Mouse (Mus musculus) left cerebral cortex, adult 11 months (tissue): Measurements from ENCODE around the gene Fbxl17.

Source experiments
- DNase-seq: peaks from one replicate; pipeline ENCODE4 v3.0.0; 2022; ENCODE audit warnings: low spot score

Fbxl17 gene

GRCm38 (mm10) chr17:63326227-63326626, 173.6 kb downstream of the Fbxl17 start:
- DNase-seq, result no peak

DNA sequence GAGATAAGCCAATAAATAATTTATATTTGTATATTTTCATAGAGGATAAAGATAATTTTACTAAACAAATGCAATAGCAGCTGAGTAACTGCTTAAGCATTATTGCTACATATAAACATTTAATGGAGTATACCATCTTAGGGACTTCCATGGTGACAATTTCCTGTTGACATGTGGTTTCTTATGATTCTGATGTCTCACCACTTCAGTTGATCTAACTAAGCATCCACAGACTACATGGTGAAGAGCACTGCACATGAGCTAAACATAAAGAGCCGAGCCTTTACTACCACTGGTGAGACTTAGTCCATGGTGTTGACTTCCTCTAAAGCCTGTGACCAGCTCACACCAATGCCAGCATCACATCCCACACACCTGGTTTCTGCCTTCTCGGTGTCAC, 175.1 kb downstream of the Fbxl17 start:
- no peak for DNase-seq

DNA sequence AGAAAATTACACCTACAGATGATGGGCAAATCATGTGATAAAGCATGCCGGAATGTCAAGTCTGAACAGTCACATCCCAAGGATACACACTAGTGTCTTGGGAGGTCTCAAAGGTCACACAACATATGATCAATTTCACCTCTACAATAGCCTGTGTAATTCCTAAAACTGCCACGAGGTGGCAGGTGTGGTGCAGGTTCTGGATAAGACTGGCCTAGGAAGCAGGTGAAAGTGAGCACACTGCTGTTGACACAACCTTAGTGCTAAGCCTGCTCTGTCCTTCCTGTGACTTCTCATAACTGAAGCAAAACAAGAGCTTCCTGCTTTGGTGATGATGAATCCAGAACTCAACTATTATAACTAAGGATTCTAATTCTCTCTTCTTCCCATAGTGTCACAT, 175.8 kb downstream of the Fbxl17 start:
- DNase-seq, result peak; percentile 63

DNA sequence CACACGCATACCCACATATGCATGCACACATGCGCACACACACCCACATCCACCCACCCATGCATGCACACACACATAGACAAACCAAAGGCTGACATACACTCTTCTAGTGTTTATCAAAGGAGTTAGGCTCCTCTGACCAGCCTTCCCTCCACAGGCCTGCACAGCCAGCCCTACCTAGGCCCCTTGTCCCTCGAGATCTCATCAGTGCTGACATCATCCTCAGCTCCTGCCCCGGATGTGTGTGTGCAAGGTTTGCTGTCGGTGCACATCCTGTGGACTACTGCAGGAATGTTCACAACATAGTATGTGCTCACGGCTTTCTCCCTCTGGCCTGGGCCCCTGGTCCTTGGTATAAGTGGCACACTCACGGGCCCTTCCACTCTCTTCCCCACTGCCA, 177.0 kb downstream of the Fbxl17 start:
- DNase-seq, result no peak

GRCm38 (mm10) chr17:63321290-63321689, 178.5 kb downstream of the Fbxl17 start:
- DNase-seq, result no peak

DNA sequence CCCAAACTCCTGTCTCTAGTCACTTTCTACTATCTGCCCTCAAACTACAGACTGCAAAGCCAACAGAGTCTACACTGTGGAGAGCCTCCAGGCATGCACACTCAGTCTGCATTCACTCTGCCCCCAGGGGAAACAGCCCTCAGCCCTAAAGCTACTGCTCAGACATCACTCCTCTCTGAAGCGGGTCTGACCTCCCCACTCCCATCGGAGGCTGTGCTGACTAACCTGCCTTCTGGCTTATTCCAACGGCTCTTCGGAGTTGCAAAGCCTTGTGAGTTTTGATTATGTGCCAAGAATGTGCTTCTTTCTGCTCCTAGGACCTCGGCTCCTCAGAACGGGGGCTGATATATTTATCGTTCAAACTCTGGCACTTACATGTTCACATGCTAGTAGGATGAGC, 182.3 kb downstream of the Fbxl17 start:
- no peak for DNase-seq

GRCm38 (mm10) chr17:63315646-63316480, 184.0 kb downstream of the Fbxl17 start:
- no peak for DNase-seq

- DNase-seq, result no peak
Observed at GRCm38 (mm10) chr17:63312804-63313203, 187.0 kb downstream of the Fbxl17 start.

- no peak for DNase-seq
Observed at GRCm38 (mm10) chr17:63312330-63312729, 187.5 kb downstream of the Fbxl17 start.

- DNase-seq, result no peak
Observed at GRCm38 (mm10) chr17:63311613-63312012, 188.2 kb downstream of the Fbxl17 start.

- no peak for DNase-seq
Observed at GRCm38 (mm10) chr17:63310021-63310420, 189.8 kb downstream of the Fbxl17 start.

DNA sequence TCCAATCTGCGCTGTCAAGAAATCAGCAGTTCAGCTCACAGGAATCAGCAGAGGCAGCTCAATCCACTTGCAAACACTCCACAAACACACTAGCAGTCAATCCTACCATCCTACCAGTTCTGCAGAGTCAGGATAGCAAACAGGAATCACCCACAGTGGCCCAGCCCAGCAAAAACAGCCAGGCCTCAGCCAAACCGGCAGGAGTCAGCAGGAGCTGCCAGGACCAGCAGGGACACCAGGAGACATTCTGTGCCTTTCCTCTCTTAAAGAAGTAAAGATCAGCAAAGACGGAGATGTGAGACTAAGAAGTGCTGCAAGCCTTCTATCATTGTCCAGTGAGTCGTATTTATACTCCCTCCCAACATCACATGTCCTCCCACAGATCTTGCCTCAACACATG, 196.0 kb downstream of the Fbxl17 start:
- DNase-seq, result no peak

DNA sequence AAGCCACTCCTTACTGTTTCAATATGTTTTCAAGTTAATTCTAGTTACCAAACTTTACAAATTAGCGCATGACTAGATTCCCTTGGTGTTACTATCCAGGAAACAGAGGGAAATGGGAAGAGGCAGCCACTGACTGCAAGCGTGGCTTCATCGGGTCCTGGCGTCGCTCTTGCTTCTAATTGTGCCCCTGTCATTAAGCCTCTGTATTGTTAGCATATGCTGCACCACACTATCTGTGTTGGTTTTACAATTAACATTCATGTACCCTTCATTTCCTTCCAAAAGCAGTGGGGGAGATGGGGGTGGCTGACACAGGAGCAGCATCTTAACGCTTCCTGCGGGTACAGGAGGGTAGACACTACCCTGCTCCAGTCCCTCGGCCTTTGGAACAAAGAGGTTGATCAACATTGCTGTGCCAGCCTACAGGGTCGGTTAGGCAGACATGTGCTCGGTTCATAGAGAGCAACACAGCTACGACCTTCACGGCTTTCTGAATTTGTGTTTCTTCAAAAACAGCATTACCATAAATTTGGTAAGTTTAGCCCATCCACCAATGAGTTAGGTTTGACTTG, 197.9 kb downstream of the Fbxl17 start:
- DNase-seq, result no peak

GRCm38 (mm10) chr17:63295471-63295870, 204.3 kb downstream of the Fbxl17 start:
- DNase-seq, result no peak

- no peak for DNase-seq
Observed at GRCm38 (mm10) chr17:63294961-63295360, 204.9 kb downstream of the Fbxl17 start.

GRCm38 (mm10) chr17:63293979-63294378, 205.8 kb downstream of the Fbxl17 start:
- no peak for DNase-seq

- no peak for DNase-seq
Observed at GRCm38 (mm10) chr17:63289317-63289913, 210.4 kb downstream of the Fbxl17 start.

- no peak for DNase-seq
Observed at GRCm38 (mm10) chr17:63288850-63289249, 211.0 kb downstream of the Fbxl17 start.

- no peak for DNase-seq
Observed at GRCm38 (mm10) chr17:63287413-63287812, 212.4 kb downstream of the Fbxl17 start.

GRCm38 (mm10) chr17:63285265-63285939, 214.4 kb downstream of the Fbxl17 start:
- peak; percentile 85 for DNase-seq

DNA sequence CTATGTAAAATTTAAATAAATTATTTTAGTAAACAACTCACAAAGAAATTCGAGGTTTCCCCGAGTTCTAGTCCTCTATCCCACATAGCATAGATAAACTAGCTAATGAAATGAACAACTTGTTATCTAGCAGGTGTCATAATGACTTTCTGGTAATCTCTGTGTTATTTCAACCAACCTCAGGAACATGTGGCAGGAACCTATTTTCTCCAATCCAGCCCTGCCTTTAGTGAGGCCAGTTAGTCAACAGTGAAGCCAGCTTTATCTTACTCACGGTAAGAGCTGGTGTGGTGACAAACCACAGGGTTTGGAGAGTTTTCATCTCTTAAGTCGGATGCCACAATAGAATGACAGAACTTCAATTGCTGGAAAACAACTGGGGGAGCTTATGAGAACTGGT, 215.7 kb downstream of the Fbxl17 start:
- DNase-seq, result no peak

DNA sequence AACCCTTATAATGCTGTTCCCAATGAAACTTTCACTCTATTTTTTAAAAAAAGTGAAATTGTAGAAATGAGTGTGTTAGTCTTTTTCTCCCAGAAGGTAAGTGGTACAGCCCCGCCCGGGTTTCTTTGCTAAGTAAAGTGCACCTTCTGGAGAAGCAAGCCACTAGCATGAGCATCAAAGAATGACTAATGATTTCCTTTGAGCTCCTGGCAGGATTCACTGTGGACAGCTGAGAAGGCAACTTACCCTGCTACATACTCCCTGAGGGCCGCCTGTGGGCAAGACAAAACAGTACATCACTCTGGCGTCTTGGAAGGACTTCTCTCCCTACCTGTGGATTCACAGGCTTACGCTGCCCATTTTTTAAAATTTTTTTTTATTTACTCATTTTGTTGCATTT, 217.8 kb downstream of the Fbxl17 start:
- no peak for DNase-seq

- no peak for DNase-seq
Observed at GRCm38 (mm10) chr17:63280990-63281389, 218.8 kb downstream of the Fbxl17 start.
